8 mouse cellular contexts compared by ENCODE assay signal in the genomic region with DNA sequence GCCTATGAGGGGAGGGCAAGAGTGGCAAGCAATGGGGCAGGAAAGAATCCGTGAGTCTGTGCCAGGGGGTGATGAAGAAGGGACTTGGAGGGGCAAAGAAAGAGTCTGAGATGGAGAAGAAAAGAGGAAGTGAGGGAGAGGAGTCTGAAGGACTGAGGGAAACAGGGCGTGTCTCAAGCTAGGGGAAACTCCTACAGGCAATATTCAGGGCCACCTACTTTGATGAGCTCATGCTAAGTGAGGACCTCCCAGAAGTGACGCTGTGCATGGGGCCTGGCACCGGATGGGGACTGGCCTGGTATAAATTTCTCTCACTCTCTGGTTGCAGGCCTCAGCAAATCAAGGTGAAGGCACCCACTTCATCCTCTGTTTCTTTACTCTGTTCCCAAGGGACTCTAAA. TPM values are rescaled to one million over a fixed set of nuclear protein-coding genes. Genes with fewer than 3 reads are reported as not detected.
DNase-seq lines count a peak whose midpoint lies in the region; ATAC-seq and TF ChIP-seq lines count a peak whose summit lies in the region.

No protein-coding gene starts in this region.

- no peaks in the 10 kb centered on the region for H3K4me1 ChIP-seq in lung, embryonic 14.5 days (ENCODE audit: insufficient read depth)
- H3K4me1 ChIP-seq in forebrain, embryonic 16.5 days (replicated peaks; ENCODE audit: control insufficient read depth, insufficient read depth, low read length), result no peaks in the 10 kb centered on the region

- no peak for TF ChIP-seq CTCF in lung, embryonic 14.5 days (IDR thresholded peaks at IDR 0.05; ENCODE audit: low read depth)

- H3K9me3 ChIP-seq in lung, embryonic 14.5 days (ENCODE audit: low read depth, low read length), result no peaks in the 10 kb centered on the region
- no peaks in the 10 kb centered on the region for H3K9me3 ChIP-seq in forebrain, embryonic 16.5 days (ENCODE audit: control insufficient read depth, low read length)

- no peak overlapping the region for H3K4me2 ChIP-seq in lung, embryonic 14.5 days
- H3K4me2 ChIP-seq in forebrain, embryonic 16.5 days (ENCODE audit: low read length), result no peak overlapping the region

- H3K27me3 ChIP-seq in lung, embryonic 14.5 days (ENCODE audit: insufficient read depth, low read length), result no peaks in the 10 kb centered on the region
- H3K27me3 ChIP-seq in forebrain, embryonic 16.5 days (replicated peaks; ENCODE audit: control insufficient read depth, insufficient read depth, low read length), result no peaks in the 10 kb centered on the region

- H3K27ac ChIP-seq in lung, embryonic 14.5 days (ENCODE audit: low read depth), result no peak overlapping the region
- no peak overlapping the region for H3K27ac ChIP-seq in forebrain, embryonic 16.5 days (ENCODE audit: low read length)

- no peak overlapping the region for H3K9ac ChIP-seq in lung, embryonic 14.5 days
- no peak overlapping the region for H3K9ac ChIP-seq in forebrain, embryonic 16.5 days (replicated peaks; ENCODE audit: low read depth, low read length)

- no peak overlapping the region for H3K4me3 ChIP-seq in lung, embryonic 14.5 days (ENCODE audit: low read depth, low read length)
- no peak overlapping the region for H3K4me3 ChIP-seq in forebrain, embryonic 16.5 days (replicated peaks; ENCODE audit: low read length)

- no peaks in the 10 kb centered on the region for H3K36me3 ChIP-seq in lung, embryonic 14.5 days (ENCODE audit: insufficient read depth)
- no peaks in the 10 kb centered on the region for H3K36me3 ChIP-seq in forebrain, embryonic 16.5 days (ENCODE audit: control insufficient read depth, insufficient read depth)

- DNase-seq in lung, embryonic 14.5 days, result peak; percentile 11
- no peak for DNase-seq in lung, postnatal 10 days
- DNase-seq in thymus, postnatal 4 days, result peak; percentile 33
- no peak for DNase-seq in layer of hippocampus, adult 18-20 months (ENCODE audit: low spot score in 2 of 2)

- WGBS in lung, embryonic 14.5 days, result 61% methylated on average over 4 of the region's 4 CpGs
- 69% methylated on average over 4 of the region's 4 CpGs for WGBS in forebrain, embryonic 16.5 days

- ATAC-seq in lung, embryonic 14.5 days (ENCODE audit: insufficient read depth), result no peak
- ATAC-seq in granulocyte monocyte progenitor cell, adult 5-6 weeks (replicated peaks; ENCODE audit: poor library complexity, severe bottlenecking), result peak; percentile 86
- ATAC-seq in megakaryocyte progenitor cell, adult 5-6 weeks (replicated peaks; ENCODE audit: poor library complexity), result peak; percentile 91
- no peak for ATAC-seq in cerebellum, adult (ENCODE audit: insufficient number of reproducible peaks, low FRiP score, low TSS enrichment)
- no peak for ATAC-seq in forebrain, embryonic 16.5 days

RNA-seq across cellular contexts. Expression of a gene that starts 53.9 kb away (rescaled TPM):
- 13.7 and 14.6 TPM in 2 replicates for polyA plus RNA-seq in lung, embryonic 14.5 days (2014; fragmentation: Nextera tagmentation; extraction: Ambion mirVana)
- not detected in 2 replicates for total RNA-seq in granulocyte monocyte progenitor cell, adult 5-6 weeks (2014; fragmentation: Nextera tagmentation)
- not detected in 2 replicates for total RNA-seq in granulocyte monocyte progenitor cell, adult 5-6 weeks (2017)
- total RNA-seq in megakaryocyte progenitor cell, adult 5-6 weeks (2015), result not detected in 2 replicates
- total RNA-seq in megakaryocyte progenitor cell, adult 5-6 weeks (2017), result not detected in 2 replicates
- 2.6 and 3.1 TPM in 2 replicates for polyA plus RNA-seq in forebrain, embryonic 16.5 days (2015; fragmentation: Nextera tagmentation; extraction: Ambion mirVana)
- total RNA-seq in layer of hippocampus, adult 18-20 months (2021), result not detected

Comparison
In these comparisons a context has a peak if more than half of its experiments do, and no peak if none do; other contexts are left out.
1. DNase-seq: peak in lung, embryonic 14.5 days (single experiment) and thymus, postnatal 4 days (single experiment); none in lung, postnatal 10 days (single experiment) and layer of hippocampus, adult 18-20 months (0 of 2).
2. ATAC-seq: peak in granulocyte monocyte progenitor cell, adult 5-6 weeks (single experiment) and megakaryocyte progenitor cell, adult 5-6 weeks (single experiment); none in lung, embryonic 14.5 days (single experiment), cerebellum, adult (single experiment) and forebrain, embryonic 16.5 days (single experiment).